Mouse (Mus musculus) olfactory bulb, adult 2 months (tissue): Measurements from ENCODE around the gene Skil.

Experiments used
- CTCF ChIP-seq: fragments of 200-500 bp; IDR thresholded peaks from 2 replicates; pipeline ENCODE4 v1.5.1; 2012; ENCODE audit warnings: low read depth, mild to moderate bottlenecking, low read length, moderate library complexity; ENCODE audit not compliant: insufficient read depth
- POLR2A ChIP-seq: fragments of 200-500 bp; IDR thresholded peaks from 2 replicates; pipeline ENCODE4 v1.6.1; 2012; ENCODE audit warnings: mild to moderate bottlenecking, low read depth, low read length, moderate library complexity; ENCODE audit not compliant: insufficient read depth

DNA sequence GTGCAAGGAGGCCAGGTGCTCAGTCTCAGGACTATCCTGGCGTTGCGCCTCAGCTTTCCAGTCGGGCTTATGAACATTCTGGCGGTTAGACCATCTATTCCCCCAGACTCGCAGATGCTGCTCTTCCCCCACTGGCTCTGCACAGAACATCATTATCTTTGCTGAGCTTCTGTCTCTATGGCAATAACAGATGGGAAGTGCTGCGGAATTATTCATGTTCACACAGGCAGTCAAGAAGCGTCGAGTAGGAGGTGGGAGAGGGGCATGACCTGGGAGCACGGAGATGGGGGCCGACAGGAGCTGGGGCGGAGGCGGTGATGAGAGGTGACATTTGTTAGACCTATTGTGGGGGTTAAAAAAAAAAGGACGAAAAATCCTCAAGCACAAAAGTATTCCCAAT, 1.7 kb upstream of the Skil start:
- TF ChIP-seq CTCF (no peak), POLR2A (no peak)
